Mouse (Mus musculus): ENCODE measurements at regions not wholly inside any gene's neighbourhood (a gene's known extent, or its start where the extent isn't known, plus 50 kb on each side); places are given as distances from the start of the nearest gene placed in this dataset.
"Not testable (repeated sequence)": the region's sequence is repeated elsewhere in the genome, so short reads cannot be mapped to it uniquely, and the experiment has no call there.

DNA sequence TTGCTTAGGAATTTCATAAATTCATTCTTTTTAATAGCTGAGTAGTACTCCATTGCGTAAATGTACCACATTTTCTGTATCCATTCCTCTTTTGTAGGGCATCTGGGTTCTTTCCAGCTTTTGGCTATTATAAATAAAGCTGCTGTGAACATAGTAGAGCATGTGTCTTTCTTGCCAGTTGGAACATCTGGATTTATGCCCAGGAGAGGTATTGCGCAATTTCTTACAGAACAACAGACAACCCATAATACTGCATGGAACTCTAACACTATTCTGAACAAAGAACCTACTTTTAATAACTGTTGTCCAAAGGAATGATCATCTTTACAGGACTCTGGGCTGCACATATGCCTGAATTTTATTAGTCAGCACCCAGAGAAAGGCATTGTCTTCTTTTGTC lies 373.4 kb downstream of the Casp12 start:
- DNase-seq, result not testable (repeated sequence)

GRCm38 (mm10) chr9:5728843-5729242 lies 383.6 kb downstream of the Casp12 start:
- no peak for DNase-seq

DNA sequence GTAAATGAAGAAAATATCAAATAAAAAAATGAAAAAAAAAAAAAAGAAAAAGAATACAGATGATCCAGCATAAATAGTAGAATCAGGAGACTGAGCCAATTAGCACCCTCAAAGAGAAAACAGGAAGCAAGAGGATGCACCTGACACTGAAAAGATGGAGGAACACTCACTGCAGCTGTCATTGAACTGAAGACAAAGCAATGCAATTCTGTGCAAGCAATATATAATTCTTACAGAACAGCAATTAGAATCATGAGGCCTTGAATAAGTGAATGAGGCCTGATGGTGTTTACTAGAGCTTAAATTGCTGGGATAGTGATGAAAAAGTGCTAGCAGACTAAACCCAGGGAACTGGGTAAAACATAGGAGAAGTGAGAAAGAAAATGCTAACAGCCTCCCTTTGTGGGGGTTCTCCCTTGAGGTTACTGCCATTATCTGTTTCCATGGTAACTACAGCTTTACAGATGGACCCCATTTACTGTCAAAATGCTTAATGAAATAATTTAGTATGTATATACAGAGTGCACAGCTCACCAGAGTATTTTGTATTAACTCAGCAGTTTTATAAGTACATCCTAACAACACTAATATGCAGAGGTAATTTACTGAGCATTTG lies 407.6 kb downstream of the Casp12 start:
- no peak for DNase-seq

GRCm38 (mm10) chr9:5753785-5754184 lies 408.6 kb downstream of the Casp12 start:
- DNase-seq, result no peak

- no peak for DNase-seq
These were observed 407.2 kb upstream of the Pdgfd start for GRCm38 (mm10) chr9:5761215-5761614.

- no peak for DNase-seq
These were observed 398.5 kb upstream of the Pdgfd start for GRCm38 (mm10) chr9:5769927-5770326.

DNA sequence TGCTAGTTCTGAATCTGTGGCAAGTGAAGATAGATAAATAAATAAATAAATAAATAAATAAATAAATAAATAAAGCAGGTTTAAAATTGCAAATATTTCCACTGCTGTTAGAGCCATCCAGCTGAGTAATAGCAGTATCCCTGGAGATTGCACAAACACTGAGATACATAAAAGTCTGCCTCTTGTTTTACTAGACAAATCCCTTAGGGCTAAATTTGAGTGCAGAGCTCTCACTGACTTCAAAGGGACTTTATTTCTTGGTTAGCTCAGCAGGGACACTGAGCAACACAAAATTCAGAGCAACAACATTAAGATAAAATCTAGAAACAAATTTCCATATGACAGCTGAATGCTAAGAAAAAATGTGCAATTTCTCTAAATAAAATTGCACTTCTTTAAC lies 397.2 kb upstream of the Pdgfd start:
- DNase-seq, result no peak
